Mouse (Mus musculus) spleen, adult 2 months (tissue): ENCODE data around the gene Vstm4.

Experiments
- CTCF ChIP-seq: fragments of 200-500 bp; IDR thresholded peaks from 2 replicates; pipeline ENCODE4 v1.5.1; 2011; ENCODE audit warnings: mild to moderate bottlenecking, inconsistent platforms; ENCODE audit not compliant: insufficient read depth, insufficient read length, insufficient replicate concordance; ENCODE audit errors: extremely low read depth
- POLR2A ChIP-seq: fragments of 200-500 bp; IDR thresholded peaks from 2 replicates; pipeline ENCODE4 v1.6.1; 2011; ENCODE audit warnings: low read depth, low read length, inconsistent platforms

- TF ChIP-seq POLR2A = no peak
- no peak for TF ChIP-seq CTCF
Observed at GRCm38 (mm10) chr14:32950312-32951301, 94.1 kb downstream of the Vstm4 start.
